Mouse (Mus musculus) heart, adult 11 months (tissue): ENCODE results near the gene Gm28539.
"Not testable (repeated sequence)": the region's sequence is repeated elsewhere in the genome, so short reads cannot be mapped to it uniquely, and the experiment has no call there.

ENCODE experiments used
- DNase-seq: peaks from one replicate; pipeline ENCODE4 v3.0.0; 2022

Gm28539 gene

DNA sequence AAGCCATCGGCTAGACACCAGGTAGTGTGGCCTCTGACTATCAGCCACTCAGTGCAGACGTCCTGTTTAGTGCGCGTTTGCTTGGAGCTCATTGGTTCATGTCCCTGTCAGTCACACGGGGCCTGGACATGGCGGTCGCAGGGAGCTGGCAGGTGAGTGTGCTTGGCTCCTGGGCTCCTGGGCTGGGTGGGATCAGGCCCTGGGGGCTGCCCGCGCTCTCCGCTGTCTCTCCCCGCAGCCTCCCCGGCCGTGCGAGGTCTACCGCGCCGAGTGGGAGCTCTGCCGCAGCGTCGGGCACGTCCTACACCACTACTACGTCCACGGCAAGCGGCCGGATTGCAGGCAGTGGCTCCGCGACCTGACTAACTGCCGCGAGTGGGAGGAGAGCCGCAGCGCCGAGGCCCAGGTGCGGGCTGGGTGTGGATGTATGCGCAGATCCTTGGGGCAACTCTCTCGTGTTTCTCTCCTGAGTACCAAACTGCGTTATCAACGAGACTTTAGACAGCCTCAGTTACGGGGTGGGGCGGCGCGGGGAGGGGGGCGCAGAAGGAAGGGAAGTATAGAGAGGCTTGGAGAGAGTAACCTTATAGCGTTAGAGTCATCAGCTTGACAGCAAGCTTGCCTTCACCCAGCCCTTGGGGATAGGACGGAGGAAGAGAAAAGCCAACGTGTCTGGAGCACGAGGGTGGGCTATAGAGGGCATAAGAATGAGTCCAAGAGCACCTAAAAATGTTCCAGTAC lies at the start of gene Gm28539, which contains the start of gene 2510002D24Rik:
Gene Gm28539, plus strand, starts transcription at position 117 of the 741 bp plus-strand sequence.
Gene 2510002D24Rik, plus strand, starts transcription at position 111 of the 741 bp plus-strand sequence.
- peak; percentile 100 for DNase-seq

DNA sequence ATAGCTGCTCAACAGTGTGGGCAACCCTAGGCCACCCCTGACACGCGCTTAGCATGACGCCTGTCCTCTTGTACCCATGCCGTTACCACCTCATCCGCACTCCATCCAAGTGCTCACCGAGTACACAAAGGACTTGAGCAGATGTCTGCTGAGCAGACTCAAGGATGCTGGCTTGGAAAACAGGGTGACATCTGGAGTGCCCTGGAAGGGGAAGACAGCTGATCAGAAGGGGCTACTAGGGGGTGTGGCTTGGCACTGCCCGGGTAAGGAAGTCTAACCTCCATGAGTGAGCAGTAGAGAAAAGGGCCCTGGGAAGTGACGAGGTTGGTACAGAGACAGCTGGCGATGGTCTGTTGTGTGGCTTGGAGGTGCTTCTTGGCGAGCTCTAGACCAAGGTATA lies 49.7 kb upstream of the Gm28539 start:
- DNase-seq = peak; percentile 82

GRCm38 (mm10) chr16:18788627-18789406 lies 47.6 kb upstream of the Gm28539 start:
- peak; percentile 90 for DNase-seq

DNA sequence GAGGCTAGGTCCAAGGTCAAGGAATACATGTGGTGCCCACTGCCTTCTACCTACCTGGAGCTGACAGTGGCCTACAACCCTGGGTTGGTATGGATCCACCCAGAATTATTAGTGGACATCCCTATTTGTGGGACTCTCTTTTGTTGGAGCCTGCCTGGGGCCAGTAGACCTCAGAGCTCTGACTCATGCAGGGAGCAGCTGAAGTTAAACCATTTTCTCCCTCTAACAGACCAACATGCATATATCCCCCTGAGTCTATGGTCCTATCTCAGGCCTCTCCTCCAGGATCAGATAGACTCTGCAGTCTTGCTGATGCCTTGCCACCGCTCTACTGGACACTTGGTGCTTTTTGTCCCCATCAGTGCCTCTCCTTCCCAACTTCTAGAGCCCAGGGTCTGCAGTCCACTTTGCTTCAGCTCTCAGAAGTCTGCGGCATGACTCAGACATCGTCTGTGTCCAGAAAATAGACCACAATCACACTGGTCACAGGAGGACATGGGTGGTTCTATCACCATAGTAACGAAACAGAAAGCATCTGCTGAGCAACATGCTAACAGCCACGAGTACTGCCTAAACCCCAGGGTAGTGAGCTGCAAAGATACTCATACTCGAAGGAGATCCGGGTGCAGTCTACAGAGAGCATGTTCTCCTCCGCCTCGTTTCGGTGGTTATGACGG lies 41.0 kb upstream of the Gm28539 start:
- no peak for DNase-seq

DNA sequence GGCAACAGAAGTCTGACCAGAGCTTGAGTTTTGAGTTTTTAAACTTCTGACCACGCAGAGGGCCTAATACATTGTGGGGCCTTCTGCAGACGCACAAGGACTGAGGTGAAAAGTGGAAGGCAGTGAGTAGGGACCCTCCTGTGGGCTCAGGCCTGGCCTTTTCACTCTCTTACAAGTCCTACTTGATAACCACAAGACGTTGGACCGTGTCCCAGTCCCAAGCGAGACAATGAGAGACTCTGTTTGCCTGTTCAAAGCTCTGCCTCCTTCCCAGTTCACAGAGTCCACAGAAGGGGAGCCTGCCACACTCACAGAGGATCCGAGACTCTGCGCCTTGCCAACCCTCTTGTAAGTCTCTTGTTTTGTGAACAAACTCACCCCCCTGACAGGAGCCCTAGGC lies 39.7 kb upstream of the Gm28539 start:
- DNase-seq = no peak

- DNase-seq = no peak
These were observed 38.2 kb upstream of the Gm28539 start for GRCm38 (mm10) chr16:18798151-18798550.

GRCm38 (mm10) chr16:18798841-18799240 lies 37.5 kb upstream of the Gm28539 start:
- peak; percentile 92 for DNase-seq

GRCm38 (mm10) chr16:18805746-18806145 lies 30.6 kb upstream of the Gm28539 start:
- DNase-seq = no peak

- no peak for DNase-seq
These were observed 27.4 kb upstream of the Gm28539 start for GRCm38 (mm10) chr16:18809001-18809400.

DNA sequence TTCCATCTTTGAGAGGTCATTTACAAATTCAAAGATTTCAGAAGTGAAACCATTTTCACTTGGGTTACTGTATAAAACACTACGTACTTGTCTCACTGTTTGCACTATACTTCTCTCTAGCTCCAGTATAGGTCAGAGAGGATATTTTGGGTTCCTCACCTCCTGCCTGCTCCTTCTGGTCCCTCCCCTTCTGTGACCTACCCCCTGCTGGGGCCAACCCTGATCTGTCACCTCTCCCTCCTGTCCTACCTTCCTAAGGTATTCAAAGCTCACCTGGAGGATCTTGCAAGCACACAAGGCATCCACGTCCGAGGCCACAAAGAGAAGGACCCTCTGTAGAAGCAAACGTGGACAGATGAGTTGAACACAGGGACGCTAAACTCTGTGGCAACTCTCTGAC lies 25.4 kb upstream of the Gm28539 start:
- no peak for DNase-seq

DNA sequence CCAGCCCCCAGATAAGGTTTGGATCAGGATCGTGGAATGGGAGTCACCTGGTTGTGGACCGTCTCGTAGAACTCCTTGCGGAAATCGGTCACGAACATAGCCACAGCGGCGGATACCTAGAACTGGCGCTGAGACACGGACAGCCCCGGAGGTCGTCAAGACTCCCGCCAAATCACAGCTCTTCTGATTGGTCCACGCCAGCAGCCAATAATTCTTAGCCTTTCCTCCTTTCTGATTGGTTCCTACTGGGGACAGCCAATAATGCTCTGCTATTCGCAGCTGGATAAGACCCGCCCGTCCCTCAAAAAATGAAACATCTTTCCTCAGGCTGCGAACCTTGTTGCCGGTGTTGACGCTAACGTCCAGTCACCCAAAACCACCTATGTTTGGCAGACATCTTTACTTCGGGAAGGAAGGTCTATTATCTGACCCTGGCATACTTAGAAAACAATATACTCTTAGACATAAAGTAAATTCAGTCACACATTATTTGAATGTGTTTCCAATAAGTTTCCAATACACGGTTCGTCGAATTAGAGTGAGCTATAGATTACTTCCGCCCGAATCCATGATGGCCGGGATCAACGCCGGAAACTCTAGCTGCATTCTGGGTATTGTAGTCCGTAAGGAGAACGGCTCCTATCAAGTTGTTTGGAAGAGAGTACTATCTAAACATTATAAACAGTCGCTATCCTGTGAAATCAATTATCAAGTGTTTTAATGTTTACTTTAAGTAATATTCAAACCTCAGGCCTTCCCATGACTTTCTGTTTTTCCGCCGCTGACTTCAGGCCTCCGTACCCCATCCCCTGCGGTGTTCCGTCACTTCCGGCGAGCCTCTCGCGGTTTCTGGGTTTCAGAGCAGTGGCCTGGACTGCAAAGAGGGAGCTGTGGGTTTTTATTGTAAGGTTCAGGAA lies 24.7 kb upstream of the Gm28539 start, which contains the start of the genes Ufd1 and Cdc45:
Gene Ufd1, plus strand, starts transcription at position 312 of the 917 bp plus-strand sequence.
Gene Cdc45, minus strand, starts transcription at position 520 of the 917 bp plus-strand sequence.
- peak; percentile 100 for DNase-seq

DNA sequence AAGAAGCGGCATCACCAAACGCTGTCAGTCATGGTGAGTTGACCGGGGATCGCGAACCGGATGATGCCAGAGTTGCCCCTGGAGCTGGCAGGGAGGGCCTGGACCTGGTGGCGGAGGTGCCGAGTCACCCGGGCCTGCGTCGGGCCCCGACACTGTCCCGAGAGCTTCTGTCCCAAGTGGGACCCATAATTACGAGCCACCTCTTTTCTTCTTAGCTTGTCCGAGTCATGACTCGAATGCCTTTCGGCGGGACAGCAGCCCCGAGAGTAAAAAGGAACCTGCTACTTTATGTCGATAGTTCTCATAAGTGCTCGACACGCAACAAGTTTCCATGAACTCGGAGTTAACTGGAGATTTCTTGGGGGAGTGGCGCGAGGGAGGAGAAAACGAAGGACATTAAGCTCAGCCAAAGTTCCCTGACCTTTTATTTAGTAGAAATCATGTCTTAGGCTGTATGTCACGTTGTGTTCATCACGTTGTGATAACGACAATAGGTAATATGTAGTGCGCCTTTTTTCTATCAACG lies 23.9 kb upstream of the Gm28539 start:
- DNase-seq = no peak

DNA sequence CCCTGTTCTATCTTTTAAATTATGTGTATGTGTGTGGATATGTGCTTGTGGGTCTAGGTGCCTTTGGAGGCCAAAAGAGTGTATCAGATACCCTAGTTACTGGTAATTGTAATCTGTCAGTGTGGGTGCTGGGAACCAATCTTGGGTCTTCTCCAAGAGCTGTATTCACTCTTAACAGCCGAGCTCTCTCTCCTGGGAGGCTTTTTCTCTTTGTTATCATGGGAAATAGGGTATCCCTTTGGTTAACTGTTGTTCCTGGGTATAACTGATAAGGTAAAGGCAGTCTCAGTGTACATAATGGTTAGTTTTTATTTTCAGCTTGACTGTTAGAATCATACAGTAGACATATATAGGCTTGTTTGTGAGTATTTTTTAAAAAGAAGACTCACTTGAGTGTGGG lies 14.0 kb upstream of the Gm28539 start:
- DNase-seq = no peak

- no peak for DNase-seq
These were observed 13.5 kb upstream of the Gm28539 start for GRCm38 (mm10) chr16:18822925-18823324.

DNA sequence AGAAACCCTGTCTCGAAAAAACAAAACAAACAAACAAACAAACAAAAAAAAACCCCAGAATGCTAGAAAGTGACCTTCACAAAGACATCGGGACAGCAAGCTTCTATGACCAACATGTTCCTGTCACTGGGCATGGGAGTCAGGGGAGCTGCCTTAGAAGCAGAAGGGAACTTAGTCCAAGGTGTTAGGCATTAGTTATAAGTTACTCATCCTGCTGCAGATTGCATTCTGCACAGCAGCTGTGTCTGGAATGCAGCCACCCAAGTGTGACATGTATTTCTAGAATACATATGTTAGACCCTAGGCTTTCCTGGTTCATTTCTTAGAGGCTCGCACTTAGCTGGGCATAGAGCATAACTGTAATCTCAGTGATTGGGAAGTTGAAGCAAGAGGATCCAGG lies 7.8 kb upstream of the Gm28539 start:
- DNase-seq = no peak

GRCm38 (mm10) chr16:18829102-18829501 lies 7.3 kb upstream of the Gm28539 start:
- DNase-seq = peak; percentile 83

DNA sequence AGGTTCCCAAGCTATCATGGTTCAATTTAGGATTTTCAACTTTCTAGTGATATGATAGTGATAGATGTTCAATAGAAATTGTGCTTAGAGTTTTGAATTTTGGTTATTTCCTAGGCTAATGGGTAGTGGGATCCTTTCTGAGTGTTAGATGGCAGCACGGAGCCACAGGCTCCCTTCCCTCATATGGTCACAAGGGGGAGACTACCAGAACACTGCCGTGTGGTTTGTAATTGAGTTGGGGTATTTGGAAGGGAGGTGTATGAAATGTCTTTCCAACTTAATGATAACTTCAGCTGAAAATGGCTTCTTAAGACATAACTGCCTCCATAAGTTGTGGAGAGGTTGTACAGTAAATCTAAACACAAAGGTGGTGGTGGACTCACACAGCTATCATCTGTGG lies 2.9 kb upstream of the Gm28539 start:
- no peak for DNase-seq

DNA sequence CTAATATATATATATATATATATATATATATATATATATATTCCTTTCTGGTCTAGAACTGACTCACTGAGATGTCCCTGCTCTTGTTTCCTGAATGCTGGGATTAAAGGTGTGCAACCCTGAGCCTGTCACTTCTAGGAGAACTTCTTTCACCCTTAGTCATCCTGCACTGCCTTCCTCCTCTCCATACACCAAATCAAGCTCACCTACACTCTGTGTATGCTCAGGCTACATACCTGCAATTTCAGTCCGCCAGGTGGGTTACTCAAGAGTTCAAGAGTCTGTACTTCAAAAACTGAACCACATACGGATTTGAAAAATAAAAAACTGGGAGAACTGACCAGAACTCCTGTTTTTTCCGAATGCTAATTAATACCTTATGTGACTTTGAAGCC lies 314 bp upstream of the Gm28539 start:
- no peak for DNase-seq

- peak; percentile 93 for DNase-seq
These were observed 2.0 kb downstream of the Gm28539 start for GRCm38 (mm10) chr16:18838346-18838745.

GRCm38 (mm10) chr16:18846301-18846820 lies 10.0 kb downstream of the Gm28539 start:
- no peak for DNase-seq

DNA sequence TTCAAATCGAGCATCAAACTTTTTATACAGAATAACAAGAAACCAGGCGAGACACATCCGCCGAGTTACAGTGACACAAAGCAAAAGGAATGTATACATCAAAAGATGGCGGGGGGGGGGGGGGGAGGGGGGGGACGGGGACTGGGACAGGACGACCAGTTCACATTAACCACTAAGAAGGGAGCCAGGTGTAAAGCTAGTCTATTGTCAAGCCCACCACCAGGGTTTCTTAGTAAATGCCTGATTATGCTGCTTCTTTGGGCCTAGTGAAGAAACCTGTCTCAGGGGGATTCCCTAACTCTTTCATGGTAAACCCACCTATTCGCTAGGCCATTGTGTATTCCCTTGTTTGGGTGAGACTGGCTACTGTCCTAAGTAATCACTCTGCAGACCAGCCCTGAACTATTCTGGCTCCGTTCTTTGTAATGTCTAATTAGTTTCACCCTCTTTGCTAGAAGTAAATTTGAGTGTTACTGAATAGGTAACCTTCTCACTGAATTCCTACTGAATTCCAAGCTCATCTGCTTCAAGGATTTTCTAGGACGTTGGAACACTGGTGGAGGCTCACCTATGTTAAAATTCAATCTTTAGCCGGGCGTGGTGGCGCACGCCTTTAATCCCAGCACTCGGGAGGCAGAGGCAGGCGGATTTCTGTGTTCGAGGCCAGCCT lies 13.3 kb downstream of the Gm28539 start:
- not testable (repeated sequence) for DNase-seq
